Comparison of ENCODE assay signal across 8 mouse cellular contexts in genomic region chr1:143776446-143777411, GRCm38 (mm10). TPM values are rescaled to one million over a fixed set of nuclear protein-coding genes. Genes with fewer than 3 reads are reported as not detected.
DNase-seq lines count a peak whose midpoint lies in the region; ATAC-seq lines count a peak whose summit lies in the region.

Gene Trove2 (minus strand): TSS chr1:143777068.
Gene Uchl5 (plus strand): TSS chr1:143777272.

- DNase-seq in Muller cell, postnatal 12 days (ENCODE audit: inconsistent ontology term): peak; percentile 99
- peak; percentile 98 for DNase-seq in cerebellum, adult 9-11 months
- peak; percentile 94 to 99 for DNase-seq in frontal cortex, adult 2 months (ENCODE audit: extremely low spot score in 1 of 2, low spot score in 1 of 2)
- peak; percentile 97 to 98 for DNase-seq in layer of hippocampus, postnatal 14 days (ENCODE audit: low spot score in 2 of 2)
- DNase-seq in lung, postnatal 14 days: peak; percentile 99
- peak; percentile 98 for DNase-seq in retina, adult 2 months (ENCODE audit: low read depth, low spot score)
- DNase-seq in thymus, postnatal 36 days: peak; percentile 98

- H3K36me3 ChIP-seq in hindbrain, embryonic 12.5 days: no peaks in the 10 kb centered on the region; the same call in 1 of the 2 replicates

- H3K4me2 ChIP-seq in hindbrain, embryonic 12.5 days (replicated peaks): peak within 1 kb of the TSS; percentile 91

- H3K27ac ChIP-seq in hindbrain, embryonic 12.5 days: peak within 1 kb of the TSS; percentile 77

- ATAC-seq in hindbrain, embryonic 12.5 days (ENCODE audit: low FRiP score): peak; percentile 98

- peak within 1 kb of the TSS; percentile 86 for H3K4me3 ChIP-seq in hindbrain, embryonic 12.5 days

- H3K27me3 ChIP-seq in hindbrain, embryonic 12.5 days: no peaks in the 10 kb centered on the region

- H3K9ac ChIP-seq in hindbrain, embryonic 12.5 days: peak within 1 kb of the TSS; percentile 86

- peaks cover 22% of the 10 kb centered on the region for H3K4me1 ChIP-seq in hindbrain, embryonic 12.5 days

- H3K9me3 ChIP-seq in hindbrain, embryonic 12.5 days (replicated peaks): no peaks in the 10 kb centered on the region

- under 1% methylated on average over 81 of the region's 84 CpGs for WGBS in hindbrain, embryonic 12.5 days

RNA-seq across cellular contexts. Expression of gene Trove2, which starts in this region (rescaled TPM):
- polyA plus RNA-seq in frontal cortex, adult 2 months (2012; rRNA removed): 13.4 and 14.6 TPM in 2 replicates
- 47.1 and 51.9 TPM in 2 replicates for polyA plus RNA-seq in hindbrain, embryonic 12.5 days (2016; fragmentation: Nextera tagmentation; extraction: Ambion mirVana)
- 10 to 100 TPM; 28.0 to 29.9 TPM for total RNA-seq in layer of hippocampus, postnatal 14 days (2021)

RNA-seq across cellular contexts. Expression of gene Uchl5, which starts in this region (rescaled TPM):
- polyA plus RNA-seq in frontal cortex, adult 2 months (2012; rRNA removed): 31.3 and 32.7 TPM in 2 replicates
- 72.9 and 73.0 TPM in 2 replicates for polyA plus RNA-seq in hindbrain, embryonic 12.5 days (2016; fragmentation: Nextera tagmentation; extraction: Ambion mirVana)
- total RNA-seq in layer of hippocampus, postnatal 14 days (2021): 10 to 100 TPM; 32.4 to 35.3 TPM

Comparison
In these comparisons a context has a peak if more than half of its experiments do, and no peak if none do; other contexts are left out.
1. Peak in every context shown above with its lines: DNase-seq, ATAC-seq, H3K4me3 ChIP-seq and H3K27ac ChIP-seq.